Mouse (Mus musculus): ENCODE measurements around the gene Slc25a43. TPM values are rescaled to one million over a fixed set of nuclear protein-coding genes. Genes with fewer than 3 reads are reported as not detected.
A peak's percentile ranks its signal among the peaks of the same experiment; 100 is the strongest.

Slc25a43 gene
- polyA plus RNA-seq (2015; fragmentation: Nextera tagmentation; extraction: Ambion mirVana), result 2.8 and 3.4 TPM in 2 replicates

GRCm38 (mm10) chrX:36743503-36744101 is at the start of gene Slc25a43:
Gene Slc25a43, plus strand, starts transcription at chrX:36743659.
- H3K36me3 ChIP-seq, result no peaks in the 10 kb centered on the region
- H3K9me3 ChIP-seq (replicated peaks), result no peaks in the 10 kb centered on the region
- peak within 1 kb of the TSS; percentile 48 for H3K4me3 ChIP-seq (replicated peaks)
- peak within 1 kb of the TSS; percentile 78 for H3K4me2 ChIP-seq
- ATAC-seq (replicated peaks; ENCODE audit: low FRiP score), result peak; percentile 81
- no peaks in the 10 kb centered on the region for H3K4me1 ChIP-seq
- H3K9ac ChIP-seq, result peak within 1 kb of the TSS; percentile 48
- 17% methylated on average over 36 of the region's 36 CpGs for WGBS
- H3K27ac ChIP-seq, result no peak within 1 kb of the TSS
- no peaks in the 10 kb centered on the region for H3K27me3 ChIP-seq

GRCm38 (mm10) chrX:36740124-36740951 is 3.1 kb upstream of the Slc25a43 start:
- Histone ChIP-seq H3K4me2 (no peak overlapping the region), H3K9me3 (replicated peaks) (no peaks in the 10 kb centered on the region), H3K27me3 (no peaks in the 10 kb centered on the region), H3K9ac (no peak overlapping the region), H3K4me1 (no peaks in the 10 kb centered on the region), H3K27ac (no peak overlapping the region), H3K4me3 (replicated peaks) (no peak overlapping the region), H3K36me3 (no peaks in the 10 kb centered on the region)
- WGBS, result 90% methylated on average over 13 of the region's 13 CpGs
- no peak for ATAC-seq (replicated peaks; ENCODE audit: low FRiP score)

GRCm38 (mm10) chrX:36741278-36741677 is 2.2 kb upstream of the Slc25a43 start:
- Histone ChIP-seq H3K27me3 (no peaks in the 10 kb centered on the region), H3K36me3 (no peaks in the 10 kb centered on the region), H3K4me2 (no peak overlapping the region), H3K4me3 (replicated peaks) (no peak overlapping the region), H3K9ac (no peak overlapping the region), H3K27ac (no peak overlapping the region), H3K9me3 (replicated peaks) (no peaks in the 10 kb centered on the region), H3K4me1 (no peaks in the 10 kb centered on the region)
- ATAC-seq (replicated peaks; ENCODE audit: low FRiP score), result no peak
- WGBS, result 30% methylated on average over 6 of the region's 6 CpGs

- H3K4me2 ChIP-seq, result no peak overlapping the region
- H3K4me1 ChIP-seq, result no peaks in the 10 kb centered on the region
- ATAC-seq (replicated peaks; ENCODE audit: low FRiP score), result no peak
- H3K9me3 ChIP-seq (replicated peaks), result no peaks in the 10 kb centered on the region
- no peak overlapping the region for H3K9ac ChIP-seq
- H3K4me3 ChIP-seq (replicated peaks), result no peak overlapping the region
- WGBS, result 90% methylated on average over 5 of the region's 5 CpGs
- no peaks in the 10 kb centered on the region for H3K27me3 ChIP-seq
- H3K36me3 ChIP-seq, result no peaks in the 10 kb centered on the region
- no peak overlapping the region for H3K27ac ChIP-seq
These were observed 715 bp upstream of the Slc25a43 start for GRCm38 (mm10) chrX:36742744-36743143.

GRCm38 (mm10) chrX:36744735-36745134 is 1.3 kb downstream of the Slc25a43 start:
- H3K27me3 ChIP-seq, result no peaks in the 10 kb centered on the region
- H3K36me3 ChIP-seq, result no peaks in the 10 kb centered on the region
- WGBS, result 71% methylated on average over 7 of the region's 7 CpGs
- peaks cover 5% of the 10 kb centered on the region; the same call in 1 of the 2 replicates for H3K4me1 ChIP-seq
- ATAC-seq (replicated peaks; ENCODE audit: low FRiP score), result no peak
- H3K4me2 ChIP-seq, result no peak overlapping the region
- H3K27ac ChIP-seq, result no peak overlapping the region
- no peaks in the 10 kb centered on the region for H3K9me3 ChIP-seq (replicated peaks)
- no peak overlapping the region for H3K4me3 ChIP-seq (replicated peaks)
- no peak overlapping the region for H3K9ac ChIP-seq

GRCm38 (mm10) chrX:36745333-36745732 is 1.9 kb downstream of the Slc25a43 start:
- no peak for ATAC-seq (replicated peaks; ENCODE audit: low FRiP score)
- Histone ChIP-seq H3K27ac (no peak overlapping the region), H3K36me3 (no peaks in the 10 kb centered on the region), H3K27me3 (no peaks in the 10 kb centered on the region), H3K4me2 (no peak overlapping the region), H3K4me1 (peaks cover 5% of the 10 kb centered on the region; the same call in 1 of the 2 replicates), H3K4me3 (replicated peaks) (no peak overlapping the region), H3K9ac (no peak overlapping the region), H3K9me3 (replicated peaks) (no peaks in the 10 kb centered on the region)
- 90% methylated on average over 7 of the region's 7 CpGs for WGBS

GRCm38 (mm10) chrX:36746789-36747188 is 3.3 kb downstream of the Slc25a43 start:
- 76% methylated on average over 8 of the region's 8 CpGs for WGBS
- no peak for ATAC-seq (replicated peaks; ENCODE audit: low FRiP score)

GRCm38 (mm10) chrX:36748573-36748972 is 5.1 kb downstream of the Slc25a43 start:
- WGBS, result 59% methylated on average over 3 of the region's 3 CpGs
- H3K4me2 ChIP-seq, result no peak overlapping the region
- peak; percentile 64 for ATAC-seq (replicated peaks; ENCODE audit: low FRiP score)

More at GRCm38 (mm10) chrX:36746789-36747188, 3.3 kb downstream of the Slc25a43 start:
- Histone ChIP-seq H3K9me3 (replicated peaks) (no peaks in the 10 kb centered on the region), H3K27ac (no peak overlapping the region), H3K4me3 (replicated peaks) (no peak overlapping the region), H3K36me3 (no peaks in the 10 kb centered on the region), H3K4me1 (peaks cover 5% of the 10 kb centered on the region; the same call in 1 of the 2 replicates), H3K27me3 (no peaks in the 10 kb centered on the region), H3K9ac (no peak overlapping the region), H3K4me2 (no peak overlapping the region)

GRCm38 (mm10) chrX:36749281-36749785 is 5.9 kb downstream of the Slc25a43 start:
- peaks cover 5% of the 10 kb centered on the region; the same call in 1 of the 2 replicates for H3K4me1 ChIP-seq
- H3K4me2 ChIP-seq, result no peak overlapping the region
- H3K9ac ChIP-seq, result no peak overlapping the region
- no peak overlapping the region for H3K4me3 ChIP-seq (replicated peaks)
- ATAC-seq (replicated peaks; ENCODE audit: low FRiP score), result no peak
- H3K9me3 ChIP-seq (replicated peaks), result no peaks in the 10 kb centered on the region
- H3K27ac ChIP-seq, result no peak overlapping the region
- no peaks in the 10 kb centered on the region for H3K27me3 ChIP-seq
- WGBS, result 66% methylated on average over 6 of the region's 6 CpGs
- no peaks in the 10 kb centered on the region for H3K36me3 ChIP-seq

More at GRCm38 (mm10) chrX:36748573-36748972, 5.1 kb downstream of the Slc25a43 start:
- no peaks in the 10 kb centered on the region for H3K9me3 ChIP-seq (replicated peaks)
- H3K27ac ChIP-seq, result no peak overlapping the region
- H3K9ac ChIP-seq, result no peak overlapping the region
- H3K36me3 ChIP-seq, result no peaks in the 10 kb centered on the region
- H3K4me3 ChIP-seq (replicated peaks), result no peak overlapping the region
- peaks cover 5% of the 10 kb centered on the region; the same call in 1 of the 2 replicates for H3K4me1 ChIP-seq
- H3K27me3 ChIP-seq, result no peaks in the 10 kb centered on the region

GRCm38 (mm10) chrX:36750591-36750990 is 7.1 kb downstream of the Slc25a43 start:
- Histone ChIP-seq H3K36me3 (no peaks in the 10 kb centered on the region), H3K9me3 (replicated peaks) (no peaks in the 10 kb centered on the region), H3K9ac (no peak overlapping the region), H3K27me3 (no peaks in the 10 kb centered on the region), H3K4me3 (replicated peaks) (no peak overlapping the region), H3K27ac (no peak overlapping the region), H3K4me2 (no peak overlapping the region), H3K4me1 (peaks cover 5% of the 10 kb centered on the region; the same call in 1 of the 2 replicates)
- WGBS, result 54% methylated on average over 1 of the region's 1 CpGs
- 0 out of 2 replicates have a peak, but pooled peaks have one; percentile 46 for ATAC-seq (replicated peaks; ENCODE audit: low FRiP score)

GRCm38 (mm10) chrX:36752586-36752985 is 9.1 kb downstream of the Slc25a43 start:
- no peak overlapping the region for H3K4me2 ChIP-seq
- no peak overlapping the region for H3K27ac ChIP-seq
- ATAC-seq (replicated peaks; ENCODE audit: low FRiP score), result no peak
- no peaks in the 10 kb centered on the region for H3K36me3 ChIP-seq
- H3K9ac ChIP-seq, result no peak overlapping the region
- H3K4me3 ChIP-seq (replicated peaks), result no peak overlapping the region
- no peaks in the 10 kb centered on the region for H3K9me3 ChIP-seq (replicated peaks)
- H3K27me3 ChIP-seq, result no peaks in the 10 kb centered on the region
- H3K4me1 ChIP-seq, result peaks cover 5% of the 10 kb centered on the region; the same call in 1 of the 2 replicates
- 82% methylated on average over 3 of the region's 3 CpGs for WGBS
